Mouse (Mus musculus) kidney, adult 11 months (tissue): ENCODE measurements around the gene Gon4l.
A peak's percentile ranks its signal among the peaks of the same experiment; 100 is the strongest.
"Not testable (repeated sequence)": the region's sequence is repeated elsewhere in the genome, so short reads cannot be mapped to it uniquely, and the experiment has no call there.

Experiments
- DNase-seq: peaks from one replicate; pipeline ENCODE4 v3.0.0; 2022

Gon4l gene

GRCm38 (mm10) chr3:88834951-88835491 is at the start of gene Gon4l:
Gon4l (plus strand) TSS chr3:88835231.
- peak; percentile 40 for DNase-seq

GRCm38 (mm10) chr3:88786323-88786722 is 48.7 kb upstream of the Gon4l start:
- not testable (repeated sequence) for DNase-seq

GRCm38 (mm10) chr3:88786805-88787204 is 48.2 kb upstream of the Gon4l start:
- not testable (repeated sequence) for DNase-seq

- DNase-seq = not testable (repeated sequence)
These were observed 47.0 kb upstream of the Gon4l start for GRCm38 (mm10) chr3:88788033-88788432.

- DNase-seq = not testable (repeated sequence)
These were observed 37.5 kb upstream of the Gon4l start for GRCm38 (mm10) chr3:88797507-88797906.

- no peak for DNase-seq
These were observed 31.0 kb upstream of the Gon4l start for GRCm38 (mm10) chr3:88803910-88804540.

- DNase-seq = no peak
These were observed 9.3 kb upstream of the Gon4l start for GRCm38 (mm10) chr3:88825710-88826109.

GRCm38 (mm10) chr3:88827231-88827630 is 7.8 kb upstream of the Gon4l start:
- no peak for DNase-seq

- DNase-seq = peak; percentile 33
These were observed 3.6 kb upstream of the Gon4l start for GRCm38 (mm10) chr3:88831177-88832121.

GRCm38 (mm10) chr3:88832388-88832787 is 2.6 kb upstream of the Gon4l start:
- DNase-seq = peak; percentile 58

GRCm38 (mm10) chr3:88849172-88849571 is 14.1 kb downstream of the Gon4l start:
- no peak for DNase-seq

GRCm38 (mm10) chr3:88855837-88856236 is 20.8 kb downstream of the Gon4l start:
- DNase-seq = no peak

- DNase-seq = no peak
These were observed 27.1 kb downstream of the Gon4l start for GRCm38 (mm10) chr3:88862129-88862528.

GRCm38 (mm10) chr3:88866735-88867134 is 31.7 kb downstream of the Gon4l start:
- not testable (repeated sequence) for DNase-seq

GRCm38 (mm10) chr3:88867177-88867576 is 32.1 kb downstream of the Gon4l start:
- DNase-seq = not testable (repeated sequence)

- not testable (repeated sequence) for DNase-seq
These were observed 33.4 kb downstream of the Gon4l start for GRCm38 (mm10) chr3:88868449-88868848.

GRCm38 (mm10) chr3:88882536-88882935 is 47.5 kb downstream of the Gon4l start:
- not testable (repeated sequence) for DNase-seq

- not testable (repeated sequence) for DNase-seq
These were observed 58.0 kb downstream of the Gon4l start for GRCm38 (mm10) chr3:88893011-88893410.

- no peak for DNase-seq
These were observed 69.8 kb downstream of the Gon4l start for GRCm38 (mm10) chr3:88904803-88905202.

GRCm38 (mm10) chr3:88905209-88905608 is 70.2 kb downstream of the Gon4l start:
- DNase-seq = no peak

GRCm38 (mm10) chr3:88905741-88906140 is 70.7 kb downstream of the Gon4l start:
- no peak for DNase-seq

- DNase-seq = no peak
These were observed 71.5 kb downstream of the Gon4l start for GRCm38 (mm10) chr3:88906393-88907159.

GRCm38 (mm10) chr3:88912585-88912984 is 77.6 kb downstream of the Gon4l start:
- DNase-seq = no peak
